Mouse (Mus musculus) liver, embryonic 14.5 days (tissue): Measurements from ENCODE around the gene Poldip2. TPM values are rescaled to one million over a fixed set of nuclear protein-coding genes. Genes with fewer than 3 reads are reported as not detected.
A peak's percentile ranks its signal among the peaks of the same experiment; 100 is the strongest.

Experiments
- ATAC-seq: fragments of 200-750 bp; cut with Nextera tagmentation; 2 replicates; pipeline ENCODE4 v1.8.0; 2017; ENCODE audit warnings: moderate number of reproducible peaks, mild to moderate bottlenecking, moderate library complexity; ENCODE audit not compliant: insufficient read depth
- DNase-seq, 3 experiments: peaks; one replicate each; pipeline ENCODE4 v3.0.0-alpha.2; 2012 to 2013; ENCODE audit warnings: low read depth in 3 of 3, low spot score in 3 of 3
- H3K27ac ChIP-seq: fragments of 300-500 bp; sonication (generic); 2 replicates; pipeline ENCODE4 v1.5.1; 2014; ENCODE audit warnings: moderate library complexity, mild to moderate bottlenecking, control low read depth, inconsistent platforms
- H3K27me3 ChIP-seq: fragments of 300-500 bp; sonication (generic); 2 replicates; pipeline ENCODE4 v1.6.1; 2014; ENCODE audit warnings: mild to moderate bottlenecking, low read length, moderate library complexity; ENCODE audit not compliant: control insufficient read depth, insufficient read depth
- H3K36me3 ChIP-seq: fragments of 300-500 bp; sonication (generic); replicated peaks from 2 replicates; pipeline ENCODE4 v1.6.1; 2014; ENCODE audit warnings: low read depth; ENCODE audit not compliant: control insufficient read depth, insufficient read depth
- H3K4me1 ChIP-seq, 2 experiments: fragments of 200-500 bp in 1 of 2; fragments of 300-500 bp in 1 of 2; sonication (generic) in 1 of 2; replicated peaks; 2 replicates each; pipeline ENCODE4 v1.6.1; 2012 to 2014; ENCODE audit warnings: antibody characterized with exemption in 1 of 2, inconsistent platforms in 1 of 2, low read length in 1 of 2; ENCODE audit not compliant: control insufficient read depth in 2 of 2, insufficient read depth in 2 of 2
- H3K4me2 ChIP-seq: fragments of 300-500 bp; sonication (generic); 2 replicates; pipeline ENCODE4 v1.6.1; 2014; ENCODE audit warnings: low read depth, mild to moderate bottlenecking, control low read depth, moderate library complexity
- H3K4me3 ChIP-seq, 2 experiments: fragments of 200-500 bp in 1 of 2; fragments of 300-500 bp in 1 of 2; sonication (generic) in 1 of 2; 2 replicates each; pipeline ENCODE4 v1.5.1; 2012 to 2014; ENCODE audit warnings: low read depth in 2 of 2, low read length in 2 of 2, mild to moderate bottlenecking in 2 of 2, control low read depth in 1 of 2, inconsistent platforms in 1 of 2, moderate library complexity in 1 of 2; ENCODE audit not compliant: insufficient read depth in 1 of 2
- H3K9ac ChIP-seq: fragments of 300-500 bp; sonication (generic); replicated peaks from 2 replicates; pipeline ENCODE4 v1.6.1; 2014; ENCODE audit warnings: mild to moderate bottlenecking, control low read depth, moderate library complexity
- H3K9me3 ChIP-seq: fragments of 300-500 bp; sonication (generic); 2 replicates; pipeline ENCODE4 v1.6.1; 2016; ENCODE audit warnings: low read length, mixed read lengths; ENCODE audit not compliant: control insufficient read depth
- CTCF ChIP-seq: IDR thresholded peaks from 2 replicates; pipeline ENCODE4 v1.5.1; 2016; ENCODE audit warnings: antibody characterized with exemption, low read depth, control low read depth
- EP300 ChIP-seq: IDR thresholded peaks from 2 replicates; pipeline ENCODE4 v1.6.1; 2016; ENCODE audit warnings: antibody characterized with exemption, low read depth
- WGBS: fragments of 180-500 bp; shearing (Covaris S2); extraction: QIAGEN DNeasy Blood & Tissue Kit; methylation state at CpG from one replicate; pipeline ENCODE4 v1.1.7; 2014; ENCODE audit not compliant: insufficient replicate concordance; 5-methylcytosine and 5-hydroxymethylcytosine counted together
- polyA plus RNA-seq, 2 experiments: library from polyadenylated mRNA; depleted of rRNA in 1 of 2; stranded (reverse) in 1 of 2; unstranded in 1 of 2; fragments of >200 nt; fragmentation: Nextera tagmentation in 1 of 2; extraction: Ambion mirVana in 1 of 2; gene quantifications; 2 replicates each; pipeline versions ENCODE4 v1.2.1 to v1.2.3; 2012 to 2014

The Poldip2 gene
- polyA plus RNA-seq, 2 experiments: 28.2 to 57.2 TPM

- Histone ChIP-seq H3K9me3 (no peaks in the 10 kb centered on the region), H3K9ac (peak within 1 kb of the TSS; percentile 71), H3K4me2 (peak within 1 kb of the TSS; percentile 87), H3K27me3 (no peaks in the 10 kb centered on the region), H3K27ac (peak within 1 kb of the TSS; percentile 5), H3K4me1 (peaks cover 6 to 29% of the 10 kb centered on the region in 2 experiments), H3K4me3 (peak within 1 kb of the TSS; percentile 70 to 76), H3K36me3 (no peaks in the 10 kb centered on the region)
- peak; percentile 92 to 93 (median 93) for DNase-seq
- TF ChIP-seq CTCF: peak; percentile 51
- no peak for TF ChIP-seq EP300
- ATAC-seq: peak; percentile 100
- under 1% methylated on average over 60 of the region's 60 CpGs for WGBS
Observed at GRCm38 (mm10) chr11:78550168-78551058, 38.4 kb downstream of the Poldip2 start, which contains the start of gene Tmem97. TSS of gene Tmem97 (minus strand) at chr11:78550777.

- 0 out of 2 replicates have a peak overlapping the region, but pooled peaks have one; percentile 31 for H3K9ac ChIP-seq
- no peak for TF ChIP-seq CTCF
- TF ChIP-seq EP300: no peak
Observed at GRCm38 (mm10) chr11:78551059-78551398, 39.0 kb downstream of the Poldip2 start.

GRCm38 (mm10) chr11:78555623-78556022 is 43.6 kb downstream of the Poldip2 start:
- TF ChIP-seq CTCF (no peak), EP300 (no peak; the same call in 1 of the 2 replicates)
- Histone ChIP-seq H3K4me2 (no peak overlapping the region), H3K27ac (peak overlapping the region; percentile 12; the same call in 1 of the 2 replicates), H3K9me3 (no peaks in the 10 kb centered on the region), H3K9ac (no peak overlapping the region), H3K36me3 (no peaks in the 10 kb centered on the region), H3K4me1 (peaks cover 3 to 22% of the 10 kb centered on the region in 2 experiments), H3K4me3 (no peak overlapping the region), H3K27me3 (no peaks in the 10 kb centered on the region)
- ATAC-seq: no peak
- WGBS: 29% methylated on average over 3 of the region's 3 CpGs
- DNase-seq: no peak

More at GRCm38 (mm10) chr11:78551059-78551398, 39.0 kb downstream of the Poldip2 start:
- Histone ChIP-seq H3K9me3 (no peaks in the 10 kb centered on the region), H3K27ac (no peak overlapping the region), H3K4me3 (peak overlapping the region; percentile 46 to 76), H3K27me3 (no peaks in the 10 kb centered on the region), H3K36me3 (no peaks in the 10 kb centered on the region), H3K4me1 (peaks cover 6 to 32% of the 10 kb centered on the region in 2 experiments), H3K4me2 (peak overlapping the region; percentile 87)
- DNase-seq (no peak), ATAC-seq (0 out of 2 replicates have a peak, but pooled peaks have one; percentile 1)
- WGBS: 22% methylated on average over 6 of the region's 6 CpGs

GRCm38 (mm10) chr11:78556070-78556469 is 44.1 kb downstream of the Poldip2 start:
- Histone ChIP-seq H3K9ac (no peak overlapping the region), H3K27me3 (no peaks in the 10 kb centered on the region), H3K27ac (no peak overlapping the region), H3K9me3 (no peaks in the 10 kb centered on the region), H3K4me2 (no peak overlapping the region), H3K36me3 (no peaks in the 10 kb centered on the region), H3K4me1 (peaks cover 2 to 19% of the 10 kb centered on the region in 2 experiments), H3K4me3 (no peak overlapping the region)
- 49% methylated on average over 4 of the region's 4 CpGs for WGBS
- no peak for TF ChIP-seq CTCF
- TF ChIP-seq EP300: no peak
- ATAC-seq (no peak), DNase-seq (no peak)

GRCm38 (mm10) chr11:78557241-78557640 is 45.2 kb downstream of the Poldip2 start:
- H3K36me3 ChIP-seq: no peaks in the 10 kb centered on the region
- no peak overlapping the region for H3K4me3 ChIP-seq
- ATAC-seq (no peak), DNase-seq (no peak)
- no peaks in the 10 kb centered on the region for H3K27me3 ChIP-seq
- H3K4me2 ChIP-seq: no peak overlapping the region
- no peak overlapping the region for H3K27ac ChIP-seq
- no peaks in the 10 kb centered on the region for H3K9me3 ChIP-seq
- H3K9ac ChIP-seq: no peak overlapping the region
- TF ChIP-seq CTCF (peak; percentile 59), EP300 (no peak)
- WGBS: 53% methylated on average over 8 of the region's 8 CpGs
- H3K4me1 ChIP-seq: peaks cover 0 to 16% of the 10 kb centered on the region in 2 experiments
